Mouse (Mus musculus): ENCODE results near the gene Stpg1.

GRCm38 (mm10) chr4:135516351-135517316 lies 22.0 kb downstream of the Stpg1 start:
- peak; percentile 85; the same call in 1 of the 2 replicates for TF ChIP-seq CTCF (IDR thresholded peaks at IDR 0.05; ENCODE audit: extremely low read depth, insufficient read depth, insufficient read length, insufficient replicate concordance)
- TF ChIP-seq POLR2A (IDR thresholded peaks at IDR 0.05; ENCODE audit: low read depth, low read length), result no peak

Measured in spleen, adult 2 months (tissue).